Mouse (Mus musculus) layer of hippocampus, postnatal 14 days (tissue): Measurements from ENCODE around the gene Sox13. TPM values are rescaled to one million over a fixed set of nuclear protein-coding genes. Genes with fewer than 3 reads are reported as not detected.

Experiments used
- DNase-seq, 2 experiments: peaks; one replicate each; pipeline ENCODE4 v3.0.0; 2021 to 2022; ENCODE audit warnings: low spot score in 2 of 2, mixed read lengths in 1 of 2
- long read RNA-seq, 2 experiments: library from polyadenylated mRNA; stranded (forward); transcript quantifications; one replicate each; pipeline ENCODE4 v2.0.0; 2021
- total RNA-seq, 2 experiments: library from RNA; stranded (reverse); gene quantifications; 2 replicates each; pipeline ENCODE4 v1.2.3; 2021

Gene Sox13
- 10 to 100 TPM; 11.3 to 11.5 TPM for total RNA-seq
- long read RNA-seq, experiment 1, partial matches to known transcripts, result 1 of 3 reads
- long read RNA-seq, experiment 1, other reads (novel, unspliced or antisense), result 2 of 3 reads
- long read RNA-seq, experiment 2, partial matches to known transcripts, result 1 of 6 reads
- long read RNA-seq, experiment 2, other reads (novel, unspliced or antisense), result 5 of 6 reads

DNA sequence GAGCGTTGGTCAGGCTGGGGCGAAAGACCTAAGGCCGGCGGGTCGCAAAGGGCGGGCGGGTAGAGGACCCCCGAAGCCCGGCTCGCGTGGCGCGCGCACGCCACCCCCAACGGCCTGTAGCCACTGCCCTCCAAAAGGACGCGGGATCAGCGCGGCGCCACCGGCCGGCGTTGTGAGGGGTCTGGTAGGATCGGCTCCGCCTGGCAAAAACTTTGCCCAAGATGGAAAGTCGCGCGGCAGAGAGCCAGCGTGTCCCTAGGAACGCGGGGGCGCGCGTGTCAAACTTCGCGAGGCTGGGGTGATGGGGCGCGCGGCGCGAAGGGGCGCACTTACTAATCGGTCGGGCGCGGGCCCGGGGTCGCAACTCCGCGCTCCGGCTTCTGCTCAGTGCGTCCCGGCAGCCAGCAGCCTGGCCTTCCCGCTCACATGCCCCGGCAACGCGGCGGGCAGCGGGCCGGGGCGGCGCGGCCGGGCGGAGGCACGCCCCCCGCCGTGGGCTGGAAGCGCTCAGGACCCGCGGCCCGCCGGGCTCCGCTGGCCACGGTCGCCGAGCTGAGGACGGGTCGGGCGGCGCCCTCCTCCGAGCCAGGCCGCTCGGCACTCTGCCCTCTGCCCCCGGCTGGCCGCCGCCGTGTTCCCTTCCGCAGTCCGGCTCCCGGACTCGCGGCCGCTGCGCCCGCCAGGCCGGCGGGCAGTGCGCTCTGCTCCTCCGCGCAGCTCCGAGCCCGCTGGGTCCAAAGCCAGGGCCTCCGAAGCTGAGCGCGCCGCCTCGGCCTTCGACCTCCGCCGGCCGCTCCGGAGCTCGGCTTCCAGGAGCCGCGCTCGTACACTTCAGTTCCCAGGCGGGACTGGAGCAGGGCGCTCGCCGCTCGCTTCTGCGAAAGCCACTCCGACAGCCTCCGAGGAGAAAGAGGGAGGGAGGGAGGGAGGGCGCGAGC lies at the start of gene Sox13:
Gene Sox13, minus strand, starts transcription at position 835 of the 938 bp plus-strand sequence.
- peak; percentile 31 to 33 for DNase-seq

DNA sequence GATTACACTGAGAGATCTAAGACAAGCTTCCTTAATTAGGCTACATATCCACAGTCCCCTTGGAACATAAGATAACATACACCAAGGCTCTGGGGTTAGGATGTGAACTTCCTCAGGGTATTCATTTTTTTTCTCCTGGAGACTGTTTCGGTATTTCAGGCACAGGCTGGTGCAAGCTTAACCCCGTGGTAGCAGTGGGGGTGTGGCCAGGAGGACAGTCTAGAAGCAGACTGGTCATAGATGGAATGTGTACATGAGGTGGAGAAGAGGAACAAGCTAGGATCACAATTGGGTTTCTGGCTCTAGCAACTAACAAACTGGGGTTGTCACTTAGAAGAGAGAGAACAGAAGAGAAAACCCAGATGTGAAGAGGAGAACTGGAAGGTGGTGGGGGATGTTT lies 47.4 kb upstream of the Sox13 start:
- DNase-seq, result no peak

DNA sequence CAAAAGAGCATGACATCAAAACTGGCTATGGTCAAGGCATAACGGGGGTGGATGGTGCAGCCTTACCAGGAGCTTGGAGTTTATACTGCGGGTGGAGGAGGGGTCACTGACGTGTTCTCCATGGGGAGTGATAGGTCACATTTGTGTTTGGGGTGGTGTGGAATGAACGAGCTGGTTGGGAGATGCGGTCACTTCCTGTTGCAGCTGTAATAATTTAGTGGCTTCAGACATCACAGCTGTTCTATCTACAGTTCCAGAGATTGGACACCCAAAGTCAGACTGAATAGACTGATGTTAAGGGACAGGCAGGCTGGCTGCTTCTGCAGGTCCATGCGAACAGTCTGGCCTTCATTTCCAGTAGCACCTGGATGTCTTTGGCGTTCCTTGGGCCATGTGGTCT lies 46.9 kb upstream of the Sox13 start:
- DNase-seq, result no peak

DNA sequence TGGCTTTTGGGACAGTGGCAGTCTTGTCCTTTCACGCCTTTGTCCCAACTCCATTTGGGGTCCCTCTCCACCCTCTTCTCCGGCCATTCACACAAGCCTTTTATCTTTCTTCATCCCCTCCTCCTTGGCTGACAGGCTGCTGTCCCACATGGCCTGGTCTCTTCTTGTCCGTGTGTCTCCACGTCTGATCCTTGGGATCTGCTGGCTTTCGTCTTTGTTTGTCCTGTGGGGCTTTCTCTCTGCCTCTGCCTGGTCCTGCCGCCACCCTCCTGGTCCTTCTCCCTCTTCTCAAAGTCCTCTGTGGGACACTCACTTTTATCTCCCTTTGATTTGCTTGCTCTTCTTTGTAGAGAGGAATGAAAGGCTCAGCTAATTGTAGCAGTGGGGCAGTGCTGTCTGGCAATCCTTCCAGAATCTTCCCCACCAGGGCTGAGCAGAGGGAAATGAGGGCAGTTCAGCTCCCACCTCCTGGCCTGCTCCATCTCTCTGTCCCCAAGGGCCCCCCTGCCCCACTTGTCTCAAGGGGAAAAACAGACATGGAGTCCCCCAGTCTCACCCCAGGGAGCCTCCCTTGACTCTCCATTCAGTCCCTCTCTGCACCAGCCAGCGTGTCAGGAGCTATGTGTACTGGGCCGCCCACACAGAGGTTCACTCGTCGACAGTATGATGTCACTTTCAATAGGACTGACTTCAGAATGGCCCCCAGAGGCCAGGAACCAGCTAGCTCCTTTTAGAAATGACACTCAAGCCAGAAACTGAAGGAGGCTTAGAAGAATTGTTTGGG lies 46.3 kb upstream of the Sox13 start:
- no peak for DNase-seq

DNA sequence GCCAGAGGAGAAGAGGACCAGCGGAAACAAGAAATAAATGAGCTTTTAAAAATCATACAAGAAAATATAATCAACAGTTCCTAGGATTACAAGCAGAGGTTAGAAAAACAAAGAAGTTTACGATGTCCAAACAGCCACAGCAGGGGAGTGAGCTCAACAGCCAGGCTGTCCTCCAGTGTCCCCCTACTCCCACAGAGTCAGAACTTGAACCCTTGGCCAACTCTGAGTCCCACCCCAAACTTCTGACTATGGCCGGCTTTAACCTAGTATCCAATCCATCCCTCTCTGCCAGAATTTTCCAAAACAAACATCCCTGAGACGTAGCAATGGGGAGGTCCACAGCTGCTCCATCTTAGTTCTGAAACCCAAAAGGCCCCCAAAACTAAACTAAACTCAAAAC lies 45.0 kb upstream of the Sox13 start:
- no peak for DNase-seq

DNA sequence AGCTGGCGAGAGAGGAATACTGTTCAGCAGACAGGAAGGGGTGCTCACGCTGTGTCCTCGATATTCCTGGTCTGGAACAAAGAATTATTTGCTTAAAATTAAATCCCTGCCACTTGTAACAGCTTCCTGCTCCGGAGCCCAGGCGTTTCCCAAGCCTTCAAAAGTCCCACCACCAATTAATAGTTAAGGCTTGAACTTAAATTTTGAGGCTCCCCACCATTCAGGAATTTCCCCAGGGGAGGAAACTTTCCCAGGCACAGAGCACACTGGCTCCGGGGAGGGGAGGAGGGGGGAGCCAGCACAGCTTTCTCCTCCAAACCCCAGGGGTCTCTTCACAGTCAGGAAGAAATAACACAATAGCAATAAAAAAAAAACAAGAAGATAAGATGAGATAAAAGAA lies 44.6 kb upstream of the Sox13 start:
- no peak for DNase-seq

DNA sequence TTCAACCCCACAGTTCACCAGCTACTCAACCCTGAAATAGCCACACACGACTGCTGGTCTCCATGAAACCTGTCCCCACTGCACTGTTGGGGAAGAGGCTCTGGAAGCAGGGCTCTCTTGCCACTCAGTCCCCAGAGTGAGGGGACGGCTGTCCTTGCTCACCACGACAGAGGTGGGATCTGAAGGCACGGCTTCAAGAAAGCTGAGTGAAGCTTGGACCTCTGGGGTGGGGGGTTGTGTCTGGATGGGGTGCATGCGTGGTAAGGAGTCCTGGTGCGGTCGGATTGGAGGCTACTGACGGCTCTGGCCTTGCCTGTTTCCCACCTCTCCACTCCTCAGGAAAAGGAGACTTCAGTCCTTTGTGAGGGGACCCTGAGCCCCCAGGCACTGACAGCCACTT lies 43.7 kb upstream of the Sox13 start:
- DNase-seq, result no peak

DNA sequence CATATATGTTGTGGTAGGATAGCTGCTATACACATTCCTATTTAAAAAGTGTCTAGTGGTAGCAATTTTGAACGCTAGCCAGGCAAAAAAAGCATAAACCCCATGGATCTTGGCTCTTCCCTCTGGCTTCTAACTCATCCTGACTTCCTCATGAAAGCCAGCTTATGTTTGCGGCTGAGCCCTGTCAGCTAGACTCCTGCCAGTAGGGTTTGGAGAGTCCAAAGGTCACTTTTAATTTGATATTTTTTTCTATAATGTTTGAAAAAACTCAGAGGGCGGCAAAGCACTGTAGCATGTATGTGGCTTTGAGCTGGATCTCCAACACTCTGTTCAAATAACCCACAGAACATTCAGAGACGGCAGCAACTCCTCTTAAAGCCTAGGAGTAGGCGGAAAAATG lies 39.0 kb upstream of the Sox13 start:
- DNase-seq, result no peak

DNA sequence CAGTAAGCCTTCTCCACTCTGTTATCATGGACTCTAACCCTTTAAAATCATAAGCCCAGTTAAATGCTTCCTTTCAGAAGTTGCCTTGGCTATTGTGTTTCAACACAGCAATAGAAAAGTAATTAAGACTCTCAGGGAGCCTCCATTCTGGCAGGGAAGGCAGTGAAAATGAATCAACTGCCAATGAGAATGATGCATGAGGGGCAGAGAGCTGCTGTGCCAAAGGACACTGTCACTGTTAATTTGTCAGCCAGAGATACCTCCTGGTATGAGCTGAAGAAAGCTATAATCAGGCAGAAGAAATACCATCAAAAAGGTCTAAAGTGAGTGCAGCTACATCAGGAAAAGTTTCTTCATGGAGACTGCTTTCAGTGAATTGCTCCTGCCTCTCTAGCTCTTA lies 36.8 kb upstream of the Sox13 start:
- no peak for DNase-seq

DNA sequence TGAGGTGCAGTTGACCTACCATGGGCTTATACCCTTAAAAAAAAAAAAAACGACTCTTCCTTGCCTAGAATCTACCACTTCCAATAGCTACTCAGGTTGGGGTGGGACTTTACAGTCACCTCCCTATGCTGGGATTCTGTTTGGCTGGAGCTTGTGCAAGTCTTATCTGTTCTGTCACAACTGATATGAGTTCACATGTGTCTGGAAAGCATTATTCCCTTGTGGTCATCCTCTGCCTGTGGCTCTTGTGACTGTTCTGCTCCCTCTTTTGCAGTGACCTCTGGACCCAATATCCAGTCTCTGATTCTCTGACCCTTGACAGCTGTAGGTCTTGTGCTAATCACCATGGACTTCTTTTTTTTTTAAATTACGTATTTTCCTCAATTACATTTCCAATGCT lies 31.9 kb upstream of the Sox13 start:
- DNase-seq, result no peak

DNA sequence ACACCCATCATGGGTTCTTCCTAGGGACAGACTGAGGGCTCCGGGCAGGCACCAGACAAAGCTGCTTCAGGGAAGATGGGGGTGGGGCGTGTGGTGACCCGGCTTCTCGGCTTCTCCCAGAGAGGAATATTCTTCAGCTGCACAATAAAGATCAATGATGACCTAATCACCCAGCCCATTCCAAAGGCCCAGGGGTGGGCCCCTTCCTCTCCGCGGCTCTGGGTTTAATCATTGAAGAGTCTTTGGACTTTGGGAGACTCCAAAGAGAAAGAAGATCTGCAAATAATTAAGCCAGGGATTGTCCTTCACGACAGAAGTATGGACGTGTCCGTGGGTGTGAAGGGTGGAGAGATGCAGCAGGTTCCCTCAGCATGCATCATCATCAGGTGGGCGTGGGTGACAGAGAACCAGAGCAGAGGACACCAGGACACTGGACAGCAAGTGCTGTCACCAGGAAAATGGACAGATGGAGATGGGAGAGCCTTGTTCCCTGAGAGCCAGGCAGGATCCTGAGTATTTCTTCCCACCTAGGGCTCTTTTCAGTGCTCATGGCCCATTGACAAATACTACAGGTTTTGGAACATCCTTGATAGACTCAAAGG lies 28.5 kb upstream of the Sox13 start:
- no peak for DNase-seq

DNA sequence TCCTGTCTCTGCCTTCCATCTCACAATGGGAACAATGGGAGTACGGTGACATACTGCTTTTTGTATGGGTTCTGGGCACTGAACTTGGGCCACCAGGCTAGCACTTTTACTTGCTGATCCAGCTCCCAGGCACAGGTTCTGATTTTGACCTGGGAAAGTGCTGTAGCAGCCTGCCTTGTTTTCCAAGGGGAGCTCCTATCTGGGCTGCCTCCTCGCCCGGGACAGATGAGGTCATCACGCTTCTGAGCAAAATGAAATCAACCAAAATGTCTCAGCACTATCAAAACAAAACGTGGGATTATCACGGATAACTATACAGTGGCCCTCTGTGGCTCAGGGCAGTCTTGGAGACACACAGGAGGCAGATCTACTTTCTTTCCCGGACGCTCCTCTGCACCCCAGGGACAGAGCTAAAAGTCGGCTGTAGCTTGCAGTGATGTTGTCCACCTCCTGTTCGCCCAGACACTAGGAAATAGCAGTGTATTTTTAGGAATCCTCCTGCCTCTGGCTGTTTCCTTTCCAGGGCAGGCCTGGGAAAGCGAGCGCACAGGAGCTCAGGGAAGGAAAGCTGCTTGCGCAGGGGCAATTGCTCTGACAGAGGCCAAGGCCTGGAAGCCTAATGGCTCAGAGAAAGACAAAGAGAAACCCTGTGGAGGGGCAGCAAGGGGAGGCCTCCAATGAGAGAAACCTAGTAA lies 27.8 kb upstream of the Sox13 start:
- no peak for DNase-seq

DNA sequence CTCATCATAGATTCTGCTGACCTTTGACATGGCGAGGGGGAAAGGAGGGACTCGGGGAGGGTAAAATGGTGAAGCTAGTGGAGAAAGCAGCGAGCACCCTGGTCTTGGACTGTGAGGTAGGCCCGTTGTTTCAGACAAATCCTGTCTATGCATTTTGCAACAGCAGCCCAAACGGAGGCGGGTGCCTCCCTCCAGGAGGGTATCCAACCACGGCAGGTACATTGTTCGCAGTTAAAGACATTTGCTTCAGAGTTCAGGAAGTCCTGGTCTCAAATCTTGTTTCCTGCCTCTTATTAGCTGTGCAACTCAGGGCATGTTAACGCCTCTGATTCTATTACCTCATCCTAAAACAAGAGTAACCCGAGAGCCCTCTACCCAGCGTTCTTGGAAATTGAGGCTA lies 26.8 kb upstream of the Sox13 start:
- no peak for DNase-seq

DNA sequence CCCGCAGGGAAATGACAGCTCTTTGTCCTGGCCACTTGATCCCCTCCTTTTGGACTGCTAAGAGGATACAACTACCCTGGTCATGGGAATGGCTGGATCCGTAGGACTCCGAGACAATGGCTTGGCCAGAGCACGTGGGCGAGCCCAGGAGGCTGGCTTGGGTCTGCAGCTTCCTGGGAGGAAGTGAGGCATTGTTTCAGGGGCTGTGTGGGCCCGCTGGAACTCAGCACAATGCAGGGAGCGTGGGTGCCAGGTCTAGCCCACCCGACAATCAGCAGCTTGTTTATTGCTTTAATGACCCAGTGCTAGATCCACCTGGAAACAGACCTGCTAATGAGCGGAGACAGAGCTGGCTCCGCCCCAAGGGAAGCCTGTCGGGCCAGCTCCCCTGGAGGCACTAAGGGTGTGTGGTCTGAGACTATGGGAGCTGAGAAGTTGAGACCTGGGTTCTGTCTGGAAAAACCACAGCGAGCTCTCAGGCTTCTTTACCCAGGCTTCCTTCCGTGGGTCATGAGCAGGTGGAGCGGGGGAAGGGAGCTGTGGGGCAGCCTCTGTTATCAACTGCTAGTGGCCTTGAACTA lies 24.3 kb upstream of the Sox13 start:
- DNase-seq, result no peak

DNA sequence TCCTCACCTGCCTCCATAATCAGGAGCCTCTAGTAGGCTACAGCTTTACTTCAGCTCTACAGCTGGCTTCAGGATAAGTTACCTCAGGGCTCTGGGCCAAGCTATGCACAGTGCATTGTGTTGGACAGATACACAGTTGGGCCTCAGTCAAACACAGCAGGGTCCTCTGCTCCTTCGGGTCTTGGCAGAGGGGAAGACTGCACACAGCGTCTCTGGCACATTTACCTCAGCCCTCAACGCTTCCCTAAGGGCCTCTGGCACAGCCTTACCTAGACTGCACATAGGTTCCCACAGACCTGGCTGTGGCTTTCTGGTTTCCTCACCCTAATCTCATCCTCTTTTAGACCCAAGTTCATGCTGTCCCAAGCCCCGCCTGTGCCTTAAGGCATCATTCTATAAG lies 22.1 kb upstream of the Sox13 start:
- DNase-seq, result no peak

DNA sequence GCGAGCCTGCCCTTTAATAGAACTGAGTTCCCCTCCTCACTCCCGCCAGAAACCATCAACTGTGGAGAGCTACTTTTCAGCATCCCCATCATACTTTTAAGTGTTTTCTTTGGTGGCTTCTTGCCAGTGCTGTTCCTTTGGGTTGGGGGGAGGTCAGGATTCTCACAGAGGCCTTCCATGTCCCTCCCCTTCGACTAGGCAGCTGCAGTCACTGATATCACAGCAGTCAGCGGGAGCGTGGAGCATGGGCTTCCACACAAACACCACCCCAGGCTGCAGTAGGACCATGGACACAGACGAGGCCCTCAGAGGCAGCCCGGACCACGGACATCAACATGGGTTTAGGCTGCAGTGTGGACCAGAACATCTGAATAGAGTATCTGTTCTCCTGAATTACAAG lies 20.1 kb upstream of the Sox13 start:
- DNase-seq, result no peak

DNA sequence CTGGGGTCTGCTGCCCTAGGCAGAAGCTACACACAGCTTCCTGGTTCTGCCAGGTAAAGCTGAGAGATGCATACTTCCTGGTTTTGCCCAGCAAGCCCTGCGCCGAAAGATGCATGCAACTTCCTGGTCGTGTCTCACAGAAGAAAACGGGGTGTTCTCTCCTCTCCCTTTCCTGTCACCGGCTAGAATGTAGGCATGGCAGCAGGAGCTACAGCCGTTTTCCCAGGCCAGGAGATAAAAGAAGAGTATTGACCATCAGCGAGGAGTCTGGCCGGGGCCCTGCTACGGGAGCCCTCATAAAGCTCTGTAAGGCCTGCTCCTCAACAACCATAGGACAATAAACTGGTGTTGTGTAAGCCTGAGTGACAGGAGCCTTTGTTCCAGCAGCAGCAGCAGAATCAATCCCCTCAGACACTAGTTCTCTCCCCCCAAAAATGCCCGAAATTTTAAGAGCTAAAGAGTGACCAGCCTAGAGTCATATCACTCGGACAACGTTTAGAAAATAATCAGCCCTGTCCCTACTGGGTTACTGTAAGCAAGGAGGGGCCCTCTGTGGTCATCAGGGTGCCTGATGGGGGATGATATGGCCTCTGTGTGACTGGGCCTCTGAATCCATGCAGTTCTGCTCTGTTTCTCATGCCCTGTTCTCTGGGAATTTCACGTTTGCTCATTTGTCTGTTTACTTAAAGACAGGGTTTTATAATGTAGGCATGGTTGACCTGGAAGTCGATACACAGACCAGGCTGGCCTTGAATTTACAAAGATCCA lies 13.9 kb upstream of the Sox13 start:
- DNase-seq, result no peak

DNA sequence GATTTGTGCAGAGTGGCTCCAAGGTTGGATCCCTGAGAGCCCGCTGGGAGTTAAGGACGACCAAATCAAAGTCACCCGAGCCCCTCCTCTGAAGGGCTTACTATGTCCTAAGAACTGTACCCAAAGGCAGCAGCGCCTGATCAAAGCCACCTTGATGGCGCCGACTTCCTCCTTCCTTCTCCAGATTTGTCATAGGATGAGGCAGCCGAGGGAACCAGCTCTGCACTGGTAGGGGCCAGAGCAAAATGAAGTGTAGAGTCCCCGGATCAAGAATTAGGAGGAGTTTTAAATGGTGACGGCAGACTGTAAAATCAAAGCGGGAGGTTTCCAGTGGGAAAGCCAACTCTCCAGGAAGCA lies 10.6 kb upstream of the Sox13 start:
- no peak for DNase-seq

DNA sequence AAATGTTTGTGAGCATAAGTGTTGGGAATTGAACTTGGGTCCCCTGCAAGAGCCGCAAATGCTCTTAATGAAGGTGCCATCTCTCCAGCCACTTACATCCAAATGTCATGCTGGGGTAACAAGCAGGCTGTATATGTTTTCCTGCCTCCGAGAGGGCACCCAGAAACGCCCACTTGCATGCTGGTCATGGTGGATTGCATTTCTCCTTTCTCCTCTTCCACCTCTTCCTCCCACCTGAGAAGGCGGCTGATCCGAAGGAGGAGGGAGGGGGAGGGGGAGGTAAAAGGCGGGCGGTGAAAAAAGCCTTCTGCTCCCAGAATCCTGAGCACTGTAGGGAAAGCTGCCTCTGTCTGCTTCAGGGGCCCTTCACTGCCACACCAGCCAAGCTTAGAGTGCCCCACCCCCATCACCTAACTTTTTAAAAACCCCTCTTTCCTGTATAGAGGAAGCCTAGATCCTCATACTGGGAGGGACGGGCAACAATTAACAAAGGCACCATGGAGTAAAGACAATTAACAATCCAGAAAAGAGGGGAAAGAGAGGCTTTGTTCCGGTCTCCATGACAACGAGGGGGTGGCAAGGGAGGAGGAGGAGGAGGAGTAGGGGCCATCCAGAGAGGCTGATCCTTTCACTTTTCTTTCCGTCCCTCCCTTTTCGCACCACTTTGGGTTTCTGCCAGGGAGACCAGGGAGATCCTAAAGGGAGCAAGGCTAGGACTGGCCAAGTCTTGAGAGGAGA lies 10.0 kb upstream of the Sox13 start:
- DNase-seq, result peak; percentile 36 to 43
